Mouse (Mus musculus) midbrain, embryonic 14.5 days (tissue): ENCODE data around the gene Gnb3. TPM values are rescaled to one million over a fixed set of nuclear protein-coding genes. Genes with fewer than 3 reads are reported as not detected.

Experiments used
- ATAC-seq: fragments of 200-750 bp; cut with Nextera tagmentation; 2 replicates; pipeline ENCODE4 v1.8.0; 2017; ENCODE audit warnings: moderate number of reproducible peaks, moderate library complexity; ENCODE audit not compliant: low FRiP score, low TSS enrichment
- DNase-seq: peaks from one replicate; pipeline ENCODE4 v3.0.0-alpha.2; 2015
- H3K27ac ChIP-seq: fragments of 300-500 bp; sonication (generic); replicated peaks from 2 replicates; pipeline ENCODE4 v1.5.1; 2014; ENCODE audit warnings: mild to moderate bottlenecking, low read depth, low read length, moderate library complexity
- H3K27me3 ChIP-seq: fragments of 300-500 bp; sonication (generic); 2 replicates; pipeline ENCODE4 v1.6.1; 2014; ENCODE audit warnings: low read length, control low read depth, mixed read lengths; ENCODE audit not compliant: control insufficient read depth, insufficient read depth
- H3K36me3 ChIP-seq: fragments of 300-500 bp; sonication (generic); 2 replicates; pipeline ENCODE4 v1.6.1; 2014; ENCODE audit warnings: low read length, control low read depth; ENCODE audit not compliant: control insufficient read depth, insufficient read depth
- H3K4me1 ChIP-seq: fragments of 300-500 bp; sonication (generic); 2 replicates; pipeline ENCODE4 v1.6.1; 2014; ENCODE audit warnings: mild to moderate bottlenecking, antibody characterized with exemption, low read length, control low read depth; ENCODE audit not compliant: control insufficient read depth, insufficient read depth
- H3K4me2 ChIP-seq: fragments of 300-500 bp; sonication (generic); 2 replicates; pipeline ENCODE4 v1.6.1; 2014; ENCODE audit warnings: mild to moderate bottlenecking, low read length, moderate library complexity
- H3K4me3 ChIP-seq: fragments of 300-500 bp; sonication (generic); replicated peaks from 2 replicates; pipeline ENCODE4 v1.5.1; 2014; ENCODE audit warnings: low read depth, low read length
- H3K9ac ChIP-seq: fragments of 300-500 bp; sonication (generic); replicated peaks from 2 replicates; pipeline ENCODE4 v1.6.1; 2014; ENCODE audit warnings: mild to moderate bottlenecking, low read length, moderate library complexity
- H3K9me3 ChIP-seq: fragments of 300-500 bp; sonication (generic); 2 replicates; pipeline ENCODE4 v1.6.1; 2016; ENCODE audit warnings: low read length, control low read depth, mixed read lengths; ENCODE audit not compliant: control insufficient read depth
- WGBS: fragments of 180-500 bp; shearing (Covaris S2); extraction: QIAGEN DNeasy Blood & Tissue Kit; methylation state at CpG from one replicate; pipeline ENCODE4 v1.1.7; 2014; 5-methylcytosine and 5-hydroxymethylcytosine counted together
- polyA plus RNA-seq: library from polyadenylated mRNA; unstranded; fragments of >200 nt; fragmentation: Nextera tagmentation; extraction: Ambion mirVana; gene quantifications from 2 replicates; pipeline ENCODE4 v1.2.1, GENCODE M21; 2014

The Gnb3 gene
- polyA plus RNA-seq, 1 experiment from 2014 or later = 4.5 TPM

DNA sequence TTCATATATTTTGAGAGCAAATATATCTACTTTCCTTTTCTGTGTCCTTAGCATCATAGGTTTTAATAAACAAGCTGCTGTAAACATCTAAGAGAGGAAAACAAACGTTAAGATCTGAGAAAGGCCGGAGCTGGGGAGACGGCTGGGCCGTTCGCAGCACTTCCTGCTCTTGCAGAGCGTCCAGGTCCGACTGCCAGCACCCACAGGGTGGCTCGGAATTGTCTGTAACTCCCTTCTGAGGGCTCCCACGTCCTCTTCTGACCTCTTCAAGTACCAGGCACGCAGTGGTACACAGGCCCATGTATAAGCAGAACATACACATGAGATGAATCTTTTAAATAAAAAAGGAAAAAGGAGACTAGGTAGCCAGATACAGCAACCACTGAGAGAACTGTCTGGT is 52.4 kb downstream of the Gnb3 start:
- 77% methylated on average over 10 of the region's 10 CpGs for WGBS
- no peak overlapping the region for H3K27ac ChIP-seq
- H3K36me3 ChIP-seq = no peaks in the 10 kb centered on the region
- no peaks in the 10 kb centered on the region for H3K9me3 ChIP-seq
- no peaks in the 10 kb centered on the region for H3K27me3 ChIP-seq
- no peak overlapping the region for H3K9ac ChIP-seq
- H3K4me2 ChIP-seq = no peak overlapping the region
- ATAC-seq (no peak), DNase-seq (no peak)
- no peak overlapping the region for H3K4me3 ChIP-seq
- H3K4me1 ChIP-seq = no peaks in the 10 kb centered on the region

DNA sequence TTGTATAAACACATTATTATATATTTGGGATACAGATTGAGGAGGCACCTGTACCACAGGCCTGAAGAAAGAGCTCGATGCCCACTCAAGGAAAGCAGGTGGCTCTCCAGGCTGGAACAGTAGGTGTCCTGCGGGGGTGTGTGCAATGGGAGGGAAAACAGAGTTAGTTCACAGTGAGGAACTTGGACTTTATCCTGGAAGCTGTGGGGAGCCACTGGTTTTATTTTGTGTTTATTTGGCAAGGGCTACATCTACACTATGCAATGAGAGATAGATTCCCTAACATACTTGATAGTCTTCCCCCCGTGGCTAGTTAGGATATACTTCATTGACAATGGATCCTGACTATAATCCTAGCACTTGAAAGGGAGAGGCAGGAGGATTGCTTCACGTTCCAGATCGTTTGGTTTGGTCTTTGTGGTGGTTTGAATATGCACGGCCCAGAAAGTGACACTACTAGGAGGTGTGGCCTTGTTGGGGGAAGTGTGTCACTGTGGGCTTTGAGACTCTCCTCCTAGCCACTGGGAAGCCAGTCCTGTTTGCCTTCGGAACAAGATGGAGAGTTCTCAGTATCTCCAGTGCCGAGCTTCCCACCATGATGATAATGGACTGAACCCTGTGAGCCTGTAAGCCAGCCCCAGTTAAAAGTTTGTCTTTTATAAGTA is 53.2 kb downstream of the Gnb3 start:
- Histone ChIP-seq H3K36me3 (no peaks in the 10 kb centered on the region), H3K9ac (no peak overlapping the region), H3K27me3 (no peaks in the 10 kb centered on the region), H3K4me2 (no peak overlapping the region), H3K9me3 (no peaks in the 10 kb centered on the region), H3K4me3 (no peak overlapping the region), H3K27ac (no peak overlapping the region), H3K4me1 (no peaks in the 10 kb centered on the region)
- ATAC-seq (no peak), DNase-seq (no peak)
- 50% methylated on average over 8 of the region's 8 CpGs for WGBS

Other genes with a start within 250 kb of the Gnb3 start
- gene C1s2, start 204.2 kb downstream of the Gnb3 start, polyA plus RNA-seq = 0.08 TPM in 2 replicates
- gene Lpcat3, start 177.2 kb downstream of the Gnb3 start, polyA plus RNA-seq = 31.9 and 34.6 TPM in 2 replicates
- gene Emg1, start 128.1 kb downstream of the Gnb3 start, polyA plus RNA-seq = 111 and 120 TPM in 2 replicates
- 249 and 250 TPM in 2 replicates for gene Phb2, start 127.9 kb downstream of the Gnb3 start, polyA plus RNA-seq
- 2.1 and 5.6 TPM in 2 replicates for gene Ptpn6, start 101.6 kb downstream of the Gnb3 start, polyA plus RNA-seq
- gene Grcc10, start 98.9 kb downstream of the Gnb3 start, polyA plus RNA-seq = 689 and 844 TPM in 2 replicates
- not detected in 2 replicates for gene Gm45234, start 84.3 kb downstream of the Gnb3 start, polyA plus RNA-seq
- gene Atn1, start 83.8 kb downstream of the Gnb3 start, polyA plus RNA-seq = 24.4 and 32.3 TPM in 2 replicates
- gene Eno2, start 70.6 kb downstream of the Gnb3 start, polyA plus RNA-seq = 64.3 and 83.3 TPM in 2 replicates
- gene Lrrc23, start 60.5 kb downstream of the Gnb3 start, polyA plus RNA-seq = 1.4 and 3.2 TPM in 2 replicates
- gene Spsb2, start 31.6 kb downstream of the Gnb3 start, polyA plus RNA-seq = 5.9 and 6.3 TPM in 2 replicates
- gene Tpi1, start 26.0 kb downstream of the Gnb3 start, polyA plus RNA-seq = 343 and 349 TPM in 2 replicates
- gene Usp5, start 10.8 kb downstream of the Gnb3 start, polyA plus RNA-seq = 184 and 191 TPM in 2 replicates
- 25.0 and 43.7 TPM in 2 replicates for gene Cdca3, start 10.7 kb downstream of the Gnb3 start, polyA plus RNA-seq
- gene P3h3, start 17.5 kb upstream of the Gnb3 start, polyA plus RNA-seq = 13.9 and 15.7 TPM in 2 replicates
- gene Gpr162, start 23.7 kb upstream of the Gnb3 start, polyA plus RNA-seq = 14.7 and 34.9 TPM in 2 replicates
- 0.11 and 0.27 TPM in 2 replicates for gene Cd4, start 47.9 kb upstream of the Gnb3 start, polyA plus RNA-seq
- 3.3 and 3.5 TPM in 2 replicates for gene Lag3, start 71.4 kb upstream of the Gnb3 start, polyA plus RNA-seq
- gene Ptms, start 79.8 kb upstream of the Gnb3 start, polyA plus RNA-seq = 749 and 823 TPM in 2 replicates
- gene Mlf2, start 91.1 kb upstream of the Gnb3 start, polyA plus RNA-seq = 535 and 570 TPM in 2 replicates
- 85.6 and 85.9 TPM in 2 replicates for gene Cops7a, start 125.3 kb upstream of the Gnb3 start, polyA plus RNA-seq
- gene Pianp, start 156.4 kb upstream of the Gnb3 start, polyA plus RNA-seq = 43.2 and 57.1 TPM in 2 replicates
- gene Zfp384, start 168.9 kb upstream of the Gnb3 start, polyA plus RNA-seq = 13.7 and 16.2 TPM in 2 replicates
- gene Ing4, start 199.5 kb upstream of the Gnb3 start, polyA plus RNA-seq = 132 and 144 TPM in 2 replicates
- 16.3 and 16.7 TPM in 2 replicates for gene Acrbp, start 209.4 kb upstream of the Gnb3 start, polyA plus RNA-seq
- 0.45 and 0.77 TPM in 2 replicates for gene Lpar5, start 227.6 kb upstream of the Gnb3 start, polyA plus RNA-seq